Mouse (Mus musculus) myocyte (in vitro differentiated cells): ENCODE measurements at regions not wholly inside any gene's neighbourhood (a gene's known extent, or its start where the extent isn't known, plus 50 kb on each side); places are given as distances from the start of the nearest gene placed in this dataset.
A peak's percentile ranks its signal among the peaks of the same experiment; 100 is the strongest.

Experiments
- H3K27me3 ChIP-seq: one replicate; pipeline ENCODE4 v1.6.1; 2011; ENCODE audit not compliant: control insufficient read depth, insufficient read depth, insufficient read length
- H3K36me3 ChIP-seq: one replicate; pipeline ENCODE4 v1.6.1; 2011; ENCODE audit not compliant: control insufficient read depth, insufficient read depth
- H3K4me2 ChIP-seq: one replicate; pipeline ENCODE4 v1.6.1; 2011; ENCODE audit warnings: low read depth, control low read depth
- H3K4me3 ChIP-seq: one replicate; pipeline ENCODE4 v1.5.1; 2011; ENCODE audit warnings: mild to moderate bottlenecking, control low read depth, moderate library complexity
- H3K79me2 ChIP-seq: one replicate; pipeline ENCODE4 v1.6.1; 2011; ENCODE audit not compliant: control insufficient read depth, insufficient read depth
- H3ac ChIP-seq: one replicate; pipeline ENCODE4 v1.6.1; 2011; ENCODE audit not compliant: control insufficient read depth, insufficient read length
- CEBPB ChIP-seq: IDR thresholded peaks from 2 replicates; pipeline ENCODE4 v1.6.1; 2011; ENCODE audit warnings: mild to moderate bottlenecking, moderate library complexity; ENCODE audit not compliant: poor library complexity, insufficient read depth, severe bottlenecking
- E2F4 ChIP-seq: IDR thresholded peaks from one replicate; pipeline ENCODE4 v1.6.1; 2011; ENCODE audit warnings: mild to moderate bottlenecking, control low read depth, moderate library complexity; ENCODE audit not compliant: insufficient read depth
- MAX ChIP-seq: IDR thresholded peaks from one replicate; pipeline ENCODE4 v1.6.1; 2011; ENCODE audit warnings: low read depth, mild to moderate bottlenecking, control low read depth
- MYOD1 ChIP-seq, 3 experiments: IDR thresholded peaks; one replicate each; pipeline ENCODE4 v1.6.1; 2011; ENCODE audit warnings: control low read depth in 2 of 3, low read depth in 2 of 3, mild to moderate bottlenecking in 2 of 3, moderate library complexity in 1 of 3; ENCODE audit not compliant: insufficient read length in 2 of 3, control insufficient read depth in 1 of 3
- MYOG ChIP-seq, 3 experiments: IDR thresholded peaks; one replicate each; pipeline ENCODE4 v1.6.1; 2011; ENCODE audit warnings: control low read depth in 2 of 3, low read depth in 2 of 3, mild to moderate bottlenecking in 2 of 3; ENCODE audit not compliant: insufficient read length in 2 of 3, control insufficient read depth in 1 of 3, insufficient read depth in 1 of 3
- POLR2A ChIP-seq: IDR thresholded peaks from one replicate; pipeline ENCODE4 v1.6.1; 2011; ENCODE audit warnings: low read depth, mild to moderate bottlenecking, control low read depth, moderate library complexity; ENCODE audit not compliant: insufficient read length
- POLR2AphosphoS2 ChIP-seq: IDR thresholded peaks from one replicate; pipeline ENCODE4 v1.6.1; 2011; ENCODE audit warnings: low read depth, control low read depth; ENCODE audit not compliant: insufficient read length
- REST ChIP-seq: IDR thresholded peaks from one replicate; pipeline ENCODE4 v1.6.1; 2011; ENCODE audit warnings: mild to moderate bottlenecking, control low read depth, moderate library complexity; ENCODE audit not compliant: insufficient read depth, insufficient read length
- SRF ChIP-seq: IDR thresholded peaks from one replicate; pipeline ENCODE4 v1.6.1; 2011; ENCODE audit warnings: low read depth; ENCODE audit not compliant: control insufficient read depth, insufficient read length
- TCF12 ChIP-seq: IDR thresholded peaks from one replicate; pipeline ENCODE4 v1.6.1; 2011; ENCODE audit warnings: mild to moderate bottlenecking, control low read depth; ENCODE audit not compliant: poor library complexity, insufficient read depth, severe bottlenecking
- TCF3 ChIP-seq: IDR thresholded peaks from one replicate; pipeline ENCODE4 v1.6.1; 2011; ENCODE audit warnings: low read depth, control low read depth; ENCODE audit not compliant: insufficient read length
- USF1 ChIP-seq: IDR thresholded peaks from one replicate; pipeline ENCODE4 v1.6.1; 2011; ENCODE audit warnings: low read depth, mild to moderate bottlenecking, control low read depth, moderate library complexity

DNA sequence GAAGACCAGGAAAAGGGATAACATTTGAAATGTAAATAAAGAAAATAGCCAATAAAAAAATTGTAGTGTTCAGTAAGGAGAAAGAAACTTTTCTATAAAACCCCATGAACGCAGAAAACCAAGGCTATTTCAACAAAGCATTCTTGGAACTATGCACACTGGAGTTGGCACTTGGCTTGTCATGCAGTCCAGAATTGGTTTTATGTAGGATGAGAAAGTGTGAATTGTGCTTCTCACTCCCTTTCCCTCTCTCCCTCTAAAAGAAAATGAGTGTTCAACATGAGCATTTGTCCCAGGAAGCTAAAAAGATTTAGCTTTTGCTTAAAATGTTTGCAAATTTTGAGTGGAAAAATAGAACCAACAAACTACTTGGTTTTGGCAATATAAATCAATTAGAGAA is 841.6 kb upstream of the Adam24 start:
- TF ChIP-seq SRF: no peak
- no peak for TF ChIP-seq POLR2AphosphoS2
- no peak for TF ChIP-seq TCF12
- no peak for TF ChIP-seq USF1
- no peak for TF ChIP-seq E2F4
- TF ChIP-seq TCF3: no peak
- no peak for TF ChIP-seq CEBPB
- no peak for TF ChIP-seq REST
- no peak for TF ChIP-seq MYOD1 (IDR thresholded peaks at IDR 0.05; ENCODE audit: control insufficient read depth in 1 of 3, insufficient read length in 2 of 3, low read depth in 2 of 3)

DNA sequence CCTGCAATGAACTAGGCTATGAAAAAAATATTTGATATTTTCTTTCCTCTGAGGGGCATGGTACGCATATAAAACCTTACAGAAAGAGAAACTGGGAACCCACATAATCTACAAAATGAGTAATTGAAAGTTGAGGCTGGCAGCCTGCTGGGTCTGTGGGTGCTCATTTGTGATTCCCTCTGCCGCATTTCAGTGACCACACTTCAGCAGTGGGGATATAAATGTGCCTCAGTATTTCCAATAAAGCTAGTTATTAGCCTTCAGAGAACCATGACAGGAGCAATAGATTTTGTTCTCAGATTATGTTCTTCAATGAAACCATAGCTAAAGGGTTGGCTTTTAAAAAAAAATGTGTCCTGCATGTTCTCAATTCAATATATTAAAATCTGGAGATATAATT is 828.0 kb upstream of the Adam24 start:
- H3K36me3 ChIP-seq: no peaks in the 10 kb centered on the region
- no peaks in the 10 kb centered on the region for H3K27me3 ChIP-seq
- H3K79me2 ChIP-seq: no peaks in the 10 kb centered on the region
- H3K4me3 ChIP-seq: no peak overlapping the region
- H3K4me2 ChIP-seq: no peak overlapping the region
- no peak overlapping the region for H3ac ChIP-seq
- TF ChIP-seq MYOG (IDR thresholded peaks at IDR 0.05; ENCODE audit: control insufficient read depth in 1 of 3, insufficient read depth in 1 of 3, insufficient read length in 2 of 3, low read depth in 2 of 3): no peak
- no peak for TF ChIP-seq USF1
- TF ChIP-seq TCF12: no peak
- TF ChIP-seq MAX: no peak
- TF ChIP-seq TCF3: no peak
- no peak for TF ChIP-seq REST
- TF ChIP-seq E2F4: no peak
- no peak for TF ChIP-seq CEBPB
- no peak for TF ChIP-seq SRF

More for the DNA sequence above, 841.6 kb upstream of the Adam24 start:
- H3K36me3 ChIP-seq: no peaks in the 10 kb centered on the region
- H3K27me3 ChIP-seq: no peaks in the 10 kb centered on the region
- H3K79me2 ChIP-seq: no peaks in the 10 kb centered on the region
- H3K4me3 ChIP-seq: no peak overlapping the region
- no peak overlapping the region for H3K4me2 ChIP-seq
- H3ac ChIP-seq: no peak overlapping the region

DNA sequence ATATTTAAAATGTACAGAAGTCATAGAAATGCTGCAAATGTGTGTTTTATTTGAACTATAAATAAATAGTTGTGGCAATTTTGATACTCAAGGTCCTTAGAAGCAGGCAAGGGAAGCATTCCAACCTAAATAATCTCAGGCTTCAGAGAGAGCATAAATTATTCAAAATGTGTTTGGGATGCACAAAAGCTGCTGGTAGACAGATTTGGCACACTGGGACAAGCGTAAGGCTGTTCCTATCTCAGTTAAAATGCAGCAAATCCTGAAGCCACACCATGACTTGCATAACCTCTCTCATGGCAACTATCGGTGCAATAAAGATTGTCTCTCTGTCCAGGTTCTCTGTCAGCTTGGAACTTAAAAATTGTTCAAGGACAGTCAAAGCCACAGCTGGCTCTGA is 812.3 kb upstream of the Adam24 start:
- no peaks in the 10 kb centered on the region for H3K36me3 ChIP-seq
- no peak overlapping the region for H3ac ChIP-seq
- H3K27me3 ChIP-seq: no peaks in the 10 kb centered on the region
- no peak for TF ChIP-seq E2F4
- TF ChIP-seq MYOG (IDR thresholded peaks at IDR 0.05; ENCODE audit: control insufficient read depth in 1 of 3, insufficient read depth in 1 of 3, insufficient read length in 2 of 3, low read depth in 2 of 3): no peak
- no peak for TF ChIP-seq MAX
- TF ChIP-seq MYOD1 (IDR thresholded peaks at IDR 0.05; ENCODE audit: control insufficient read depth in 1 of 3, insufficient read length in 2 of 3, low read depth in 2 of 3): no peak
- no peak for TF ChIP-seq SRF
- no peak for TF ChIP-seq POLR2A
- no peak for TF ChIP-seq CEBPB
- no peak for TF ChIP-seq POLR2AphosphoS2
- no peak for TF ChIP-seq USF1
- no peak for TF ChIP-seq TCF12
- TF ChIP-seq REST: no peak
- H3K79me2 ChIP-seq: no peaks in the 10 kb centered on the region
- H3K4me3 ChIP-seq: no peak overlapping the region
- no peak overlapping the region for H3K4me2 ChIP-seq

DNA sequence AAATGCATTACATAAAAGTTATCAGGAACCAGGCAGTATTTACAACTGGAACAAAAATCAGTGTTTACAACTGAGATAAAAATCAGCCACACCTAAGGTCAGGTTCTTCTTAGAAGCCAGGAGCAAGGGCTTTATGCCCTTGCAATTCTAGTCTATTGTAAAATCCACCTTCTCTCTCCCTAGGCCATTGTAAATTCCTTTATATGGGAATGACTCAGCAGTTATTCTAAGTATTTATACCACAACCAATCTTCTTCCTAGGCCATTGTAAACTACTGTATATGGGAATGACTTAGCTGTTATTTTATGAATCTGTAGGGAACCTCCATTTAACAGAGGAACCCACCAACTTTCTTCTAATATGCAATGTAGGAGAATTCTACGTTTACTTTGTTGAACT is 772.6 kb upstream of the Adam24 start:
- Histone ChIP-seq H3K4me3 (no peak overlapping the region), H3K79me2 (no peaks in the 10 kb centered on the region), H3K27me3 (no peaks in the 10 kb centered on the region), H3K4me2 (no peak overlapping the region), H3K36me3 (no peaks in the 10 kb centered on the region), H3ac (no peak overlapping the region)
- TF ChIP-seq USF1: no peak

DNA sequence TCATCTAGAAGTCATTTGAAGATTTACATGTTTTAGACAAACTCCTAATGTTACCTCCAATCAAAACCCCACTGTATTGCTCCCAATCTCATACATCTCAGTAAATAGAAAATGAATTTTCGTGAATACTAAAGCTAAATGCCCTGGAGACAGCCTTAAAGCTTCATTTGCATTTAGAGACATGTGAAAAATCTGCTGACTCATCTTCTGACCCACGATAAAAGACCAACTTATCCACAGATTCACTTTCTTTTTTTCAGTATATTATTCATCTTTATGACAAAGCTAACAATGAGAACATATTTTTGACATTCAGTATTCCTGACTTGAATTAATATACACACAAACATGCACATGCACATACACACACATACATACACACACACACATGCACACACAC is 762.0 kb upstream of the Adam24 start:
- H3ac ChIP-seq: no peak overlapping the region
- no peak overlapping the region for H3K4me3 ChIP-seq
- TF ChIP-seq TCF3: no peak
- H3K27me3 ChIP-seq: no peaks in the 10 kb centered on the region
- H3K36me3 ChIP-seq: no peaks in the 10 kb centered on the region
- H3K4me2 ChIP-seq: no peak overlapping the region
- no peaks in the 10 kb centered on the region for H3K79me2 ChIP-seq

DNA sequence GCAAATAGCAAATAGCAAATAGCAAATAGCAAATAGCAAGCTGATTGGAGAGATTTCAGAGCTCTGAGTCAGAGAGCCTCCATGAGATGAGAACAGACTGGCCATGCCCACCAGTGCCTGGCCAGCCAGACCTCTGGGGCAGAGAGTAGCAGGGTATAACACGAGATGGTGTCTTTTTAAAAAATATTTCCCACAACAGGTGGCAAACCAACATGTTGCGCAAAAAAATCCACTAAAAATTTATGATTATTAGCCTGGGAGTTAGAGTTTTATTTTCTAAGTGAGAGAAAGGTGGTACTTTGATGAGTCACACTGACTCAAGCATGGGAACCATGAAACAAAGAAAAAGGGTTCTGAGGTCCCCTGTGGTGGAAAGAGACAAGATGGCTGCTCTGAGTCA is 753.5 kb upstream of the Adam24 start:
- Histone ChIP-seq H3K4me2 (no peak overlapping the region), H3K79me2 (no peaks in the 10 kb centered on the region), H3K36me3 (no peaks in the 10 kb centered on the region), H3K27me3 (no peaks in the 10 kb centered on the region), H3K4me3 (no peak overlapping the region), H3ac (no peak overlapping the region)
- TF ChIP-seq POLR2AphosphoS2: no peak
- no peak for TF ChIP-seq MYOG (IDR thresholded peaks at IDR 0.05; ENCODE audit: control insufficient read depth in 1 of 3, insufficient read depth in 1 of 3, insufficient read length in 2 of 3, low read depth in 2 of 3)
- TF ChIP-seq USF1: no peak
- no peak for TF ChIP-seq TCF12
- TF ChIP-seq POLR2A: no peak
- no peak for TF ChIP-seq REST
- peak; percentile 95 for TF ChIP-seq CEBPB
